Mouse (Mus musculus) kidney, postnatal 10 days (tissue): Measurements from ENCODE around the gene Nhlrc2.
A peak's percentile ranks its signal among the peaks of the same experiment; 100 is the strongest.

ENCODE experiments used
- DNase-seq: peaks from one replicate; pipeline ENCODE4 v3.0.0; 2021; ENCODE audit warnings: mixed read lengths

Nhlrc2 gene

DNA sequence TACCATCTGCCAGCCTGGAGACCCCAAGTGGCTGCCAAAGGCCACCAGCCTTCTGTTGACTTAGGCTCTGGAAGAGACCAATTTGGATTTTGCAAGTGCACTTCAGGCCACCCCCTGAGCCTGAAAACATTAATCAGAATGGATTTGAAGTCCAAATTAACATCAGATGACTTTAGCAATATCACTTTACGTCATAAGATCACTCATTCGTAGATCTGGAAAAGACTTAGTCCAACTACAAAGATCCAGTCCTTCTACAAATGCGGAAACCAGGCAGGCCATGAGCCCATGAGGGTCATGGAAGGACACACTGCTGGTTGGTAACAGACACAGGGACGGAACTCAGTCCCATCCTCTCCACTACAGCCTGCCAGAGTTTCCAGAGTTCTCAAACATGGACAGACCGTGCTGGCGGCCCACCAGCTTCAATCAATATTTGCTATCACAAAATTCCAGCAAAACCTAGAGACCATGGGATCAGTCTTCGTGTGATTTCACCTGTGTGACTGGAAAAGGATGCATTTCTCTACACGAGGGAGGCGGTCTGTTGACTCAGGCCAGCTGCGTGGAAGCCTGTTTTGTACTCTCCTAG is 79.9 kb downstream of the Nhlrc2 start:
- DNase-seq = no peak

DNA sequence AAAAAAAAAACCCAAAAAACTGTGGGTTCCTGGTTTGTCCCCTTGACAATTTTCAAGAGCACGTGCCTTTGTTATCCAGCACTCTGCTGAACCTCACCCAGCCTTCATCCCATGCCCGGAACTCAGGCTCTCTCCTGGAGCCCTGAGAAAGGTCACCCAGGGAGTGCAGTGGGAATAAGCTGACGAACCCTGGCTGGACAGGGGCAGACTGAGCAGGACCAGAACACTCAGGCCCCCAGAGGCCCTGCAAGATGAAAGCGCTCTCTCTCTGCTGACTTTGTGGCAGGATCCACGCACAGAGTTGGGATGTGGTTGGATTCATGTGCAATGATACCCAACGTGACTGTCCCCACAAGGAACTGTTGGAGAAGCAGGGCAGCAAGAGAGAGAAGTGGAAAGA is 81.6 kb downstream of the Nhlrc2 start:
- DNase-seq = no peak

DNA sequence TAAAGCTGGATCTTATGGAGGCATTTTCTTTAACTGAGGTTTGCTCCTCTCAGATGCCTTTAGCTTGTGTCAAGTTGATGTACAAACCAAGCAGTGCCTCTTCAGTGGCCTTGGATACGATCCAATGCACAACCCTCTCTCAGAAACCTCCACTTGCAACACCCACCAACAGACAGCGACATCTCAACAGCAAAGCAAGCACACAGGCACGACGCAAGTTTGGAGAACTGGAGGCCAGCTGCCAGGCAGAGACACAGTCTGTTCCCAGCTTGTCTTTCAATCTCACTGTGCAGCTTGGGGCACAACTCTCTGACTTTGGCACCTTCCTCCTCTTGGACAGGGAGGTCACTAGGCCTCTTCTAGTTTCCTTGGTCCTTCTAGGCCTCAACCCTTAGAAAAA is 83.0 kb downstream of the Nhlrc2 start:
- no peak for DNase-seq

DNA sequence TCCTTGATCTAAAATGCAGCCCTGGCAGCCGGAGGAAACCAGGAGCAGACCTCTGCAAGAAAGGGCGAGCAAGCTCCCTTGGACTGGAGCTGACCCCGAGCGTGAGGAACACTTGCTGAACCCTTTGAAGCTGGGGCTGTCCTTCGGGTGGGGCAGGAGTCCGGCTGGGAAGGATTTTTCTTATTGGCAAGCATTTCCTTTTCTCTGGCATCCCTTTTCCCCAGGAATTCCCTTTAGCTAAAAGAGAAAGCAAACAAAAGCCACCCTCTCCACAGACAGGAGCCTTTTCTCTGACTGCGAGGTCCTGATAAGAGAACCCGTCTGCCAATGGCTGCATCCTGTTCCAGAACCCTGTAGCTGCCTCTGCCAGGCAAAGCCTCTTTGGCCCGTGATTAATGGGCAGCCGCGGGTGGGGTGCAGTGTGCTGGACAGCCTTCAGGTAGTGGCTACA is 83.4 kb downstream of the Nhlrc2 start:
- DNase-seq = peak; percentile 61

DNA sequence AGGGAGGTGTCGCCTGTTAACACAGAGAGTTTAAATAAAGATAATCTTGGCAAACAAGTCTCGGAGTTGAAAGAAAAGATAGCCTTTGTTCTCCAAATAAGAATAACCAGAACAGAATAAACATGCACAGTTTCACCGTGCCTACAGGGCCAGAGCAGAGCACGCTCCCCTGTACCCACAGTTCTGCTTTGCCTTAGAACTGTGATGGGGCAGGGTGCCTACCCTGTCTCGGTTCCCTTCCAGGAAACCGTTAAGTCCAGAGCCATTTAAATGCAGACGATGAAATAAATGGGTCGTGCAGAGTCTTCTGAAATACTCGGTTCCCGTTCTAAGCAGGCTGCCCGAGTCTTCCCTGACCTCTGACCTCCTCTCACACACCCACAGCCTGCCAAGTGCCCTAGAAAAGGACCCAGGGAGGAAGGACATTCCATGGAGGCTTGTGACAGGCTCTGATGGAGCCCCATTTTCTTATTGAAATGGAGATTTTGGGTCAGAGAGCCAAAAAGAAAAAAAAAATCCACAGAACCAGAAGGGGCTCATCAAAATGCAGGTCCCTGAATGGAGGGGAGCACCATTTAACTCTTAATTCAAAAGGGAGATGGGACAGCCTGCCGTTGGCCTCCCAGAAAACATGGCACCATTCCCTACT is 89.1 kb downstream of the Nhlrc2 start:
- no peak for DNase-seq

DNA sequence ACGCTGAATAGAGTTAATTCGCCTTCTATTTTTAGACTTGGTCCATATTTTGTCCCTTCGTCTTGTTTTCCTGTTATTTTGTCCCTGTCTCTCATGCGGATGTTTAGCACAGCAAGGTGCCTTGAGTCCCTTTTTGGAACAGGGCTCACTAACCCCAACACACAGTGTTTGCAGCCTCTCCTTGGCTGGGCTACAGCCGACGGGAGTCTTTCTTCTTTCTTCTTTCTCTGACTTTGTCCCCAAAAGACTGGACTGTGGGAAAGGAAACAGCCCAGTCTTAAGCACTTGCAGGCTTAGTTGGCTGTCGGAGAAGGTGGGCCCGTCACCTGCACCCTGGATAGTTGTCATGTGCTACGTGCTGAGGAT is 89.6 kb downstream of the Nhlrc2 start:
- DNase-seq = no peak

DNA sequence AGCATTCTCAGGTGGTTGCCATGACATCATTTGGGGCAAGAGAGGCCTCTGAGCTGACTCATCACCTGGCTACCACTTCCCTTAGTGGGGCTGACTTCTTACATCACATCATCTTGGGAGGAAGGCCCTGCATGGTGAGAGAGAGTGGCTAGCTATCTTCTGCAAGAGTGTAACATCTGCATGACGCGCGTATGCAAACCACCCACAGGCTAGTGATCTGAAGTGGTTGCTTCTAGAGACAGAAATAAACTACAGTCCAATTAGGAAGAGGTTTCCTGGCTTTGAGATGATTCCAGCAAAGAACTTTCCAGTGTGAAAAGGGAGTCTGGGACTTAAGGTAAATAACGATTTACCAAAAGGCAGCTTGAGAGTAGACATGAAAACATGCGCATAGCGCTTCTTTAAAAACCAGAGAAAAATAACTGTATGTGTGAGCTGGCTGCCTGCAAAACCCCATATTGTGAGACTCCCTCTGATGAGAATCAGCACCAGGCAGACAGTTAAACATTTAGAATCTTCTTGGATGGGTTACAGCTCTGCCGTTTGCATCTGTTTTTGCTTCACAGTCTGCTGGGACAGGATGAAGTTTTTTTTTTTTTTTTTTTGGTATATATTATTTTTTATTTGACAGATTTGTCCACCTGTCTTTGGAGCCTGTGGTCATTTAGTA is 99.5 kb downstream of the Nhlrc2 start:
- no peak for DNase-seq

DNA sequence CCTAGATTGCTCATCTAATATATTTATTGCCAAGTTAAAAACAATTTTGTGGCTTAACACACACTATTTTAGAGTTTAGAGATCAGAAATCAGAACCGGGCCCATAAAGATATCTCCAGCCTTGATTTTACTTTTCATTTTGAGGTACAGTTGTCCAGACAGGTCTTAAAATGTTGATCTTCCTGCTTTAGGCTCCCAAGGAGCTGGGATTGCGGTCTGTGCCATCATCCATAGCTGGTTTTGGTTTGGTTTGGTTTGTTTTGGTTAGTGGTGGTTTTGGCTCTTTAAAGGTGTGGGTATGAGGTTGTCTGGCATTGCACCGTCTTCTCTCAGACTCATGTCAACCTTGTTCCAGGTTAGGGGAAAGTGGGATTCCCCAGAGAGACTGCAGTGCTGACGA is 103.2 kb downstream of the Nhlrc2 start:
- no peak for DNase-seq

DNA sequence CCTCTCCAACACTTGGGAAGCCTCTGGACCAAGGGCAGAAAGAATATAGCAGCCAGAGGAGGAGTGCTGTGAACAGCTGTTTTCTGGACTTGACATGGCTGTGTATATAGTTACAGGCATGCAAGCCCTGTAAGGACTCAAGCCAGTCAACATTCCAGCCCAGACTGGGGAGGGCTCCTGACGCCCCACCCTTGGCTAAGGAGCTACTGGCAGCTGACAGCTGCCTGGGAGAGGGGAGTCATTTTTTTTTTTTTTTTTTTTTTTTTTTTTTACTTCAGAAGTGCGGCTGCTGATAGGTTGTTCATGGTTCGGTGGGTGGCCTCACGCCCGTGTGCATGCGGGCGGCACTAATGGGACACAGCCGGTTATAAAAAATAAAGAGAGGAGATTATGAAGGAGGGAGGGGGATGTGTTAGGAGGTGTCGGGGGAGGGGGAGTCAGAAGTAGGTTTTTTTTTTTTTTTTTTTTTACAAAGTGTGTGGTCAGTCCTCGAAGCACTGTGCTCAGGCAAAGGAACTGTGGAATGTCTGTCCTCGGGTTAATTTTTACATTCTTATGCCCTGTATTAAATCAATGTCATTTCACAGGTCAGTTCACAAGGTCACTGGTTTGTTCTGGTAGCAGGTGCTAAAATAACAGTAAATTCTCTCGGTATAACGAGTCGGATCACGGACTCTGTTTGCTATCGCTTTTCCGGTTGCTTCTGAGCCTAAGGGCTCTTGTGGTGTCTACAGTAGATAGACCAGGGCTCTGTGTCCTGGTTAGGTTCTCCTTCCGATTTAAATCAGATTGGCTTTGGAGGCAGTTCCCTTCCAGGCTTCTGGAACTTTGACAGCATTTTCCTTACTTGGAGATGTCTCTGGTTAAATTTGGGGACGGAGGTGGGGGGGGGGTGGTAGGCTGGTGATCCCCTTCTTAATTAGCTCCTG is 104.2 kb downstream of the Nhlrc2 start:
- DNase-seq = peak; percentile 54
